Mouse (Mus musculus) ES-E14 (cell line): ENCODE results near the gene Atrip.

Source experiments
- CHD2 ChIP-seq: IDR thresholded peaks from 2 replicates; pipeline ENCODE4 v1.6.1; 2014; ENCODE audit warnings: mild to moderate bottlenecking, low read depth, low read length, inconsistent platforms
- HCFC1 ChIP-seq: IDR thresholded peaks from 2 replicates; pipeline ENCODE4 v1.6.1; 2012; ENCODE audit warnings: low read length, inconsistent platforms, borderline replicate concordance; ENCODE audit not compliant: insufficient read depth
- MAFK ChIP-seq: IDR thresholded peaks from 2 replicates; pipeline ENCODE4 v1.6.1; 2014; ENCODE audit warnings: mild to moderate bottlenecking, low read depth, low read length, inconsistent platforms; ENCODE audit not compliant: insufficient read depth
- ZC3H11A ChIP-seq: IDR thresholded peaks from 2 replicates; pipeline ENCODE4 v1.6.1; 2012; ENCODE audit warnings: low read depth, mild to moderate bottlenecking, inconsistent platforms, low read length, borderline replicate concordance
- ZNF384 ChIP-seq: IDR thresholded peaks from 2 replicates; pipeline ENCODE4 v1.6.1; 2012; ENCODE audit warnings: low read depth, low read length, inconsistent platforms

DNA sequence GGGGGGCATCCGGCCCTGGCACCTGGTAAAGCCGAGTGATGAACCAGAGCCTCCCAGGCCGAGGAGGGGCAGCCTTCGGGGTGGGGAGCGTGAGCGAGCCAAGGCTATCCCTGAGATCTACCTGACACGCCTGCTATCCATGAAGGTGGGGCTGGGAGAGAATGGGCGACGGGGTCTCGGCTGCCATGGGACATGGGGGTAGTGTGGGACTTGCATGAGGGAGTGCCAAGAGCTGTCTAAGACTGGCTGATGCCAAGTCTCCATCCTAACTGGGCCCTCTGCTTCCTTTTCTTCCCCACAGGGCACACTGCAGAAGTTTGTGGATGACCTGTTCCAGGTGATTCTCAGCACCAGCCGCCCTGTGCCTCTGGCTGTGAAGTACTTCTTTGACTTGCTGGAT lies 40.4 kb upstream of the Atrip start:
- TF ChIP-seq HCFC1 (no peak), ZNF384 (no peak), MAFK (no peak), ZC3H11A (no peak), CHD2 (no peak)
